Mouse (Mus musculus) heart, embryonic 10.5 days (tissue): ENCODE results near the gene Mga. TPM values are rescaled to one million over a fixed set of nuclear protein-coding genes. Genes with fewer than 3 reads are reported as not detected.

Source experiments
- DNase-seq: peaks from one replicate; pipeline ENCODE4 v3.0.0-alpha.2; 2017; ENCODE audit warnings: low spot score
- H3K27ac ChIP-seq: fragments of 300-500 bp; sonication (generic); 2 replicates; pipeline ENCODE4 v1.5.1; 2016; ENCODE audit warnings: mild to moderate bottlenecking
- H3K27me3 ChIP-seq: fragments of 300-500 bp; sonication (generic); 2 replicates; pipeline ENCODE4 v1.6.1; 2016; ENCODE audit warnings: mild to moderate bottlenecking; ENCODE audit not compliant: poor library complexity, insufficient read depth, severe bottlenecking
- H3K36me3 ChIP-seq: fragments of 300-500 bp; sonication (generic); 2 replicates; pipeline ENCODE4 v1.6.1; 2016; ENCODE audit warnings: mild to moderate bottlenecking, moderate library complexity
- H3K4me1 ChIP-seq: fragments of 300-500 bp; sonication (generic); 2 replicates; pipeline ENCODE4 v1.6.1; 2016; ENCODE audit warnings: mild to moderate bottlenecking
- H3K4me3 ChIP-seq: fragments of 300-500 bp; sonication (generic); 2 replicates; pipeline ENCODE4 v1.5.1; 2016; ENCODE audit warnings: mild to moderate bottlenecking, moderate library complexity
- H3K9me3 ChIP-seq: fragments of 300-500 bp; sonication (generic); 2 replicates; pipeline ENCODE4 v1.6.1; 2016; ENCODE audit warnings: mild to moderate bottlenecking, moderate library complexity
- WGBS: fragments of 180-500 bp; shearing (Covaris S2); methylation state at CpG from one replicate; pipeline ENCODE4 v1.1.7; 2016; 5-methylcytosine and 5-hydroxymethylcytosine counted together
- polyA plus RNA-seq: library from polyadenylated mRNA; unstranded; fragments of >200 nt; fragmentation: Nextera tagmentation; extraction: Ambion mirVana; gene quantifications from 2 replicates; pipeline ENCODE4 v1.2.1, GENCODE M21; 2016

Mga gene
- polyA plus RNA-seq, 1 experiment from 2014 or later = 24.2 TPM

- Histone ChIP-seq H3K4me3 (no peak overlapping the region), H3K36me3 (peaks cover 44% of the 10 kb centered on the region), H3K9me3 (no peaks in the 10 kb centered on the region), H3K27ac (no peak overlapping the region), H3K4me1 (no peaks in the 10 kb centered on the region), H3K27me3 (no peaks in the 10 kb centered on the region)
- DNase-seq = no peak
- WGBS = 46% methylated on average over 1 of the region's 1 CpGs
These were observed 20.8 kb downstream of the Mga start for GRCm38 (mm10) chr2:119917631-119918369.

- H3K4me3 ChIP-seq = no peak overlapping the region
- H3K9me3 ChIP-seq = no peaks in the 10 kb centered on the region
- DNase-seq = no peak
- 50% methylated on average over 9 of the region's 9 CpGs for whole genome bisulfite sequencing
- peaks cover 9% of the 10 kb centered on the region for H3K36me3 ChIP-seq
- H3K27ac ChIP-seq = no peak overlapping the region
- H3K4me1 ChIP-seq = peaks cover 7% of the 10 kb centered on the region
- no peaks in the 10 kb centered on the region for H3K27me3 ChIP-seq
These were observed 73.5 kb downstream of the Mga start for GRCm38 (mm10) chr2:119970571-119970970.

GRCm38 (mm10) chr2:119971316-119971715 lies 74.3 kb downstream of the Mga start:
- no peaks in the 10 kb centered on the region for H3K27me3 ChIP-seq
- H3K27ac ChIP-seq = no peak overlapping the region
- no peak overlapping the region for H3K4me3 ChIP-seq
- H3K36me3 ChIP-seq = peaks cover 4% of the 10 kb centered on the region
- H3K9me3 ChIP-seq = no peaks in the 10 kb centered on the region
- 77% methylated on average over 3 of the region's 3 CpGs for WGBS
- H3K4me1 ChIP-seq = peaks cover 7% of the 10 kb centered on the region
- no peak for DNase-seq

- no peaks in the 10 kb centered on the region for H3K36me3 ChIP-seq
- no peaks in the 10 kb centered on the region for H3K9me3 ChIP-seq
- no peaks in the 10 kb centered on the region for H3K27me3 ChIP-seq
- peak overlapping the region; percentile 68 for H3K4me3 ChIP-seq
- peak overlapping the region; percentile 84 for H3K27ac ChIP-seq
- H3K4me1 ChIP-seq = peaks cover 7% of the 10 kb centered on the region
- WGBS = 3% methylated on average over 32 of the region's 32 CpGs
- peak; percentile 98 for DNase-seq
These were observed 75.0 kb downstream of the Mga start for GRCm38 (mm10) chr2:119971837-119972536.

- H3K36me3 ChIP-seq = no peaks in the 10 kb centered on the region
- H3K4me3 ChIP-seq = peak within 1 kb of the TSS; percentile 68
- DNase-seq = no peak
- H3K27ac ChIP-seq = peak within 1 kb of the TSS; percentile 84
- H3K27me3 ChIP-seq = no peaks in the 10 kb centered on the region
- peaks cover 7% of the 10 kb centered on the region for H3K4me1 ChIP-seq
- H3K9me3 ChIP-seq = no peaks in the 10 kb centered on the region
- WGBS = under 1% methylated on average over 19 of the region's 19 CpGs
These were observed 75.5 kb downstream of the Mga start, which contains the start of gene Mapkbp1 for GRCm38 (mm10) chr2:119972537-119972879. Gene Mapkbp1 (plus strand): TSS chr2:119972699.

GRCm38 (mm10) chr2:119980343-119980986 lies 83.4 kb downstream of the Mga start:
- 83% methylated on average over 7 of the region's 7 CpGs for WGBS
- H3K9me3 ChIP-seq = no peaks in the 10 kb centered on the region
- no peaks in the 10 kb centered on the region for H3K27me3 ChIP-seq
- no peak overlapping the region for H3K27ac ChIP-seq
- H3K4me1 ChIP-seq = peaks cover 22% of the 10 kb centered on the region
- DNase-seq = no peak
- H3K4me3 ChIP-seq = no peak overlapping the region
- 0 out of 2 replicates have a peak, but pooled peaks cover 3% of the 10 kb centered on the region for H3K36me3 ChIP-seq

- no peak overlapping the region for H3K4me3 ChIP-seq
- H3K27ac ChIP-seq = no peak overlapping the region
- no peaks in the 10 kb centered on the region for H3K27me3 ChIP-seq
- WGBS = 74% methylated on average over 2 of the region's 2 CpGs
- H3K4me1 ChIP-seq = peaks cover 28% of the 10 kb centered on the region
- no peaks in the 10 kb centered on the region for H3K9me3 ChIP-seq
- DNase-seq = no peak
- 0 out of 2 replicates have a peak, but pooled peaks cover 3% of the 10 kb centered on the region for H3K36me3 ChIP-seq
These were observed 84.6 kb downstream of the Mga start for GRCm38 (mm10) chr2:119981631-119982030.

GRCm38 (mm10) chr2:119985871-119986270 lies 88.8 kb downstream of the Mga start:
- WGBS = 65% methylated on average over 8 of the region's 8 CpGs
- Histone ChIP-seq H3K27me3 (no peaks in the 10 kb centered on the region), H3K27ac (no peak overlapping the region), H3K4me1 (peaks cover 10% of the 10 kb centered on the region), H3K36me3 (0 out of 2 replicates have a peak, but pooled peaks cover 3% of the 10 kb centered on the region), H3K9me3 (no peaks in the 10 kb centered on the region), H3K4me3 (no peak overlapping the region)
- no peak for DNase-seq

GRCm38 (mm10) chr2:119986369-119986768 lies 89.3 kb downstream of the Mga start:
- no peak for DNase-seq
- Histone ChIP-seq H3K4me1 (peaks cover 10% of the 10 kb centered on the region), H3K27me3 (no peaks in the 10 kb centered on the region), H3K36me3 (0 out of 2 replicates have a peak, but pooled peaks cover 3% of the 10 kb centered on the region), H3K9me3 (no peaks in the 10 kb centered on the region), H3K4me3 (no peak overlapping the region), H3K27ac (no peak overlapping the region)
- 61% methylated on average over 6 of the region's 6 CpGs for WGBS

- H3K9me3 ChIP-seq = no peaks in the 10 kb centered on the region
- no peak overlapping the region for H3K27ac ChIP-seq
- no peaks in the 10 kb centered on the region for H3K36me3 ChIP-seq
- 95% methylated on average over 2 of the region's 2 CpGs for whole genome bisulfite sequencing
- no peak overlapping the region for H3K4me3 ChIP-seq
- H3K4me1 ChIP-seq = peaks cover 9% of the 10 kb centered on the region; the same call in 1 of the 2 replicates
- no peak for DNase-seq
- no peaks in the 10 kb centered on the region for H3K27me3 ChIP-seq
These were observed 90.4 kb downstream of the Mga start for GRCm38 (mm10) chr2:119987441-119987840.

- H3K4me1 ChIP-seq = peaks cover 9% of the 10 kb centered on the region; the same call in 1 of the 2 replicates
- H3K36me3 ChIP-seq = no peaks in the 10 kb centered on the region
- no peaks in the 10 kb centered on the region for H3K9me3 ChIP-seq
- H3K4me3 ChIP-seq = no peak overlapping the region
- no peaks in the 10 kb centered on the region for H3K27me3 ChIP-seq
- H3K27ac ChIP-seq = no peak overlapping the region
- WGBS = 81% methylated on average over 4 of the region's 4 CpGs
- DNase-seq = no peak
These were observed 91.9 kb downstream of the Mga start for GRCm38 (mm10) chr2:119988952-119989351.

- Histone ChIP-seq H3K27me3 (no peaks in the 10 kb centered on the region), H3K9me3 (no peaks in the 10 kb centered on the region), H3K4me3 (no peak overlapping the region), H3K4me1 (peaks cover 20% of the 10 kb centered on the region), H3K27ac (no peak overlapping the region), H3K36me3 (no peaks in the 10 kb centered on the region)
- DNase-seq = no peak
- 75% methylated on average over 6 of the region's 6 CpGs for WGBS
These were observed 93.9 kb downstream of the Mga start for GRCm38 (mm10) chr2:119990881-119991280.

- WGBS = 69% methylated on average over 2 of the region's 2 CpGs
- no peak overlapping the region for H3K27ac ChIP-seq
These were observed 95.3 kb downstream of the Mga start for GRCm38 (mm10) chr2:119992349-119992748.

More at GRCm38 (mm10) chr2:119992349-119992748, 95.3 kb downstream of the Mga start:
- Histone ChIP-seq H3K4me3 (no peak overlapping the region), H3K36me3 (no peaks in the 10 kb centered on the region), H3K4me1 (peaks cover 17% of the 10 kb centered on the region), H3K27me3 (no peaks in the 10 kb centered on the region), H3K9me3 (no peaks in the 10 kb centered on the region)
- no peak for DNase-seq
